Mouse (Mus musculus): ENCODE data around the gene Cbx8. TPM values are rescaled to one million over a fixed set of nuclear protein-coding genes. Genes with fewer than 3 reads are reported as not detected.

Gene Cbx8
- total RNA-seq, 2 experiments from 2014 or later = 12.9 to 17.7 TPM

GRCm38 (mm10) chr11:119053257-119053670 lies 12.5 kb upstream of the Cbx8 start:
- intact Hi-C loops (cut with DNase I) = no loop called here

GRCm38 (mm10) chr11:119052661-119053256 lies 12.0 kb upstream of the Cbx8 start:
- intact Hi-C loops (cut with DNase I) = no loop called here
- DNase-seq (ENCODE audit: low spot score in 2 of 2) = peak in 1 of 2 experiments; percentile 47

More at GRCm38 (mm10) chr11:119053257-119053670, 12.5 kb upstream of the Cbx8 start:
- peak; percentile 92 to 96 for DNase-seq (ENCODE audit: low spot score in 2 of 2)

- DNase-seq (ENCODE audit: low spot score in 2 of 2) = peak; percentile 49 to 68
- intact Hi-C loops (cut with DNase I) = loop anchor here (2.0 kb wide), 1 partner anchor 139 kb away; no protein-coding TSS in a partner anchor
Observed at GRCm38 (mm10) chr11:119051927-119052660, 11.3 kb upstream of the Cbx8 start.

DNA sequence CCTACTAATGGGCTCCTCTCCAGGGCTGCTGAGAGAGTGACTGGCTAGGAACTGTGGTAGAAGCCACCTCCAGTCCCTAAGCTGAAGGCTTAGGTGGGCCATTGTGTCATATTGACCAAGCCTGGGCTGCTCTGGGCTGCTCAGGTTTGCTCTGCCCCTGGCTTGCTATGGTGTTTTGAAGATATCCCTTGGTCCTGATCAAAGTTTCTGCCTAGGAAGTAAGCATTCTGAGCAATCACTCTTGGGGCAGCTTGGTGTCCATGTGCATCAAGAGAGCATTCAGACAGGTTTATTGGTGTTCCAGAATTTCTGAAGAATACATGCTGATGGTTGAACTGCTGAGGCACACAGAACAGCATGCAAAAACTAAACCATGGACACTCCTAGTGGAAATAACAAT lies 10.7 kb upstream of the Cbx8 start:
- DNase-seq (ENCODE audit: low spot score in 2 of 2) = no peak
- intact Hi-C loops (cut with DNase I) = loop anchor here (2.0 kb wide), 1 partner anchor 139 kb away; no protein-coding TSS in a partner anchor

DNA sequence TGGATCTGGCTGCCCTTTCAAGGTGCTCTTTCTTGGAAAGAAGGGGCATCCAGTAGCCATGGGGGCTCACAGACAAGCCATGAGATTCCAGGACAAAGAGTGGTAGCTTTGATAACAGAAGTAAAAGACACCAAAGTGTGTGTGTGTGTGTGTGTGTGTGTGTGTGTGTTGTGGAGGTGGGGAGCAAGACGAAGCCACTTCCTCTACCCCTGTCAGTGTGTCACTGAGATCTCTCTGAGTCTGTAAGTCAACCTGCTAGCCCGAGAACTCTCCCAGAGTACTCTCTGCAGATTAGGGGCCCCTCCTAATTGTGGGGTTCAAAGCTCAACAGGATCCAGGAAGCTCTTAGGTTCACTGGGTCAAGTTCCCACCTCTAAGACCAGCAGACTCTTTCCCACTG lies 9.6 kb upstream of the Cbx8 start:
- no peak for DNase-seq (ENCODE audit: low spot score in 2 of 2)
- intact Hi-C loops (cut with DNase I) = loop anchor here (2.0 kb wide), 1 partner anchor 140 kb away; no protein-coding TSS in a partner anchor

DNA sequence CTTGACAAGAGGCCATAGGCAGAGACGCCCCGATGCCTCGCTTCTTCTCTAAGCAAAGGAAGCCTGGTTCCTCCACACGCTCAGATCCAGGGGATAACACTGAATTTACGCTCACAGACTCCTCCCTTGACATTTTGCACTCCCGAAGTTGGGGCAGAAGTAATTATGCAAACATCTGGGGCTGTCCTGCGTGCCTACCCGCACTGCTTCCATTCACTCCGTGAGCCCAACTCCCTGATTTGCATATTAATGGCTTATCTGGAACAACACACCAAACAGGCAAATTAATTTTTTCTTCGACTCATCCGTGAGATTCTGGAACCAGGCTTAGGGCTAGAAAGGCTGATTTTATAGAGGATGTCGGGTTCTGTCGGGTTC lies 7.4 kb upstream of the Cbx8 start:
- no peak for DNase-seq (ENCODE audit: low spot score in 2 of 2)

DNA sequence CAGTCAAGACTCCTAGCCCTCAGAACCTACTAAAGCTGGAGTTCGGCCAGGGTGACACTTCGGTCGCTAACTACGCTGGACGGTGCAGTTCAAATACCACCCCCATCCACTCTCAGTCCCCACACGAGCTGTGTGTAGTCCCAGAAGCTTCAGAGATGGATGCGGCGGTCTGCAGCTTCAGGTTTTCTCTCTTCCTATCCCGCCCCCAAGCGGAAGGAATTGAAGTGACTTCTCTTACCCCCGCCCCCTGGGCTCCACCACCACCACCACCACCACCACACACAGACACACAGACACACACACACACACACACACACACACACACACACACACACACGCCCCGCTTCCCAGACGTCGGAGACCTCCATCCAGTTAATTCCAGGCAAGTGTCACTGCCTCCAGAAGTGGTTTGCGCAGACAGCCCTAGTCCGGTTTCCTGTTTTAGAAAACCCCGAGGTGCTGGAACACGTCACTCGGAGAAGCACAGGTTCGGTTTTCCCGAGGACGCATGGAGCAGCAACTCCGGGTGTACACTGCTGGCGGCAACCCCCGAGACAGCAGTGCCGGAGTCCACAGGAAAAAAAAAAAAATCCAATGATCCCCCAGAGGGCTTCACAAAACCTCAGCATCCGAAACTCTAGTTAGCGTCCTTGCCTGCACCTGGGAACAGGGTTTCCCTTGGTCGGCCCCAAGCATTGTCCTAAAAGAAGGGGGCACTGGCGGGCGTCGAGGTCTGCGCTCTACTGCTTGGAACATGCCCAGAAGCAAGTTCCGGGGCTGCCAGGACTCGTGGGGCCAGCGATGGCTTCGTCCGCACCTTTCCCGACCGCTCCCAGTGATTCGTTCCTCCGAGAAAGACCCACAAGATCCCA lies 6.7 kb upstream of the Cbx8 start:
- intact Hi-C loops (cut with DNase I) = no loop called here
- DNase-seq (ENCODE audit: low spot score in 2 of 2) = no peak

More for the DNA sequence above, 7.4 kb upstream of the Cbx8 start:
- intact Hi-C loops (cut with DNase I) = no loop called here

GRCm38 (mm10) chr11:119046601-119047245 lies 6.0 kb upstream of the Cbx8 start:
- DNase-seq (ENCODE audit: low spot score in 2 of 2) = no peak
- intact Hi-C loops (cut with DNase I) = no loop called here

DNA sequence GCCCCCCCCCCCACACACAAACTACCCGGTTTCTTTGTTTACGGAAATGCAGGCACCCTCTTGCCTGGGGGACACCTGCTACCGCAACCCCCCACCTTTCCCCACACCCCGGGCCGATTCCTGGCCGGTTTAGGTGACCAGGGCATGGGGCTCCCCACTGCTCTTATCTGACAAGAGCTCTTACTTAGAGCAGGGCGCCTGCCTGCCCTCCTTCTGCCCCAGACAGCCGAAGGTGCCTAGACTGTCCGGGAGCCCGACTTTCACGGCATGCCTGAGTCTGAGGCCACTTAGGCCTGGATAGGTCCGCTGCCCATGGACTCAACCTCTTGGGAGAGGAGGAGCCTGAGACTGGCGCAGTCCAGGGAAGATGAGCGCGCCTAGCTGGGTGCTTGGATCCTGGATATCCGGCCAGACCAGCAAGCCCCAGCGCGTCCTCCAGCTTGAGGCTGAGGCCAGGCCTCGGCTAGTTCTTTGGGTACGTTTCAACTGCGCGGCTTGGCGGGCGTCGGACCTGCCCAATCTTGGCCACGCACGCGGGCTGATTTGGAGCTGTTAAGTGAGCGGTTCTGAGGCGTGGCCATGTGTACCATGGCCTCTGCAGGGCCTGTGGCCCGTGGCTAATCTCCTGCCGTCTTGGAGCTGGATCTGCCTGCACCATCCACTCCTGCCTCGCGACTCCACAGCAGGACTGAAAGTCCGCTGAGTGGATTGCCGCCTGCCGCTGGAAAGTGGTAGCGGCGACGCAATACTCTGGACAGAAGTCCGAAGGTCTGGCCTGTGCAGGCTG lies 4.0 kb upstream of the Cbx8 start:
- DNase-seq (ENCODE audit: low spot score in 2 of 2) = no peak
- intact Hi-C loops (cut with DNase I) = no loop called here

DNA sequence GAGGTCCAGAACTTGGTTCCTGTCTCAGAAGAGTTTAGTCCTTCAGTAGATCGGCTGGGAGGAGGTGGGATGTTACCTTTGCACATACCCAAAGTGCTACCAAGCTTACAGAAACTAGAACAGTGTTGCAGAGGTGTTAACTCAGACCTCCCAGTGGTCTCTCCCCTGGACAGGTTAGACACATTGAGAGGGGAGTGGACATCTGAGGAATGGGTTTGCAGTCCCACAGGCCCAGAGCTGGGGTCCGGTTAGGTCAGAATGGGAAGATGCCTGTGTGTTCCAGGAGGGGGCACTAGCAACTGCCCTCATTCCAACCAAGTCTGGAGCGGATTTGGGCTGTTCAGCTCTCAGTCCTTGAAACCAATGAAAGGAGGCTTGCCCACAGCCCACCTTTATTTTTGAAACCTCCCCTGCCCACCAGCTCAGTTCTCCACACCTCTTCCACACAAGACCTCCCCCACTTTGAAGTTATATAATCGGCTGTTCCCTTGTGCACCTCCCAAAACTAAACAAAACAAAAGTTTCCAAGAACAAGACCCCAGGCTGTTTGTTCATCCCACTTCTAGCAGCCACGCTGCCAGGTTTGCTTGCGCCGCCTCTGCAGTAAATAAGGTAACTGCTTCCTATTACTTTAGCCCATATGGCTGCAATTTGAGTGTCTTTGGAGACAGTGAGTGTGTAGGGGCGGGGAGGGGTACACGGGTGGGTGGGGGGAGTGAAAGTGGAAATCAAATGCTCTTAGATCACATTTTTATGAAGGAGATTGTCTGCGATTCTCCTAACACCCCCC lies 3.2 kb upstream of the Cbx8 start:
- DNase-seq (ENCODE audit: low spot score in 2 of 2) = no peak
- intact Hi-C loops (cut with DNase I) = no loop called here

DNA sequence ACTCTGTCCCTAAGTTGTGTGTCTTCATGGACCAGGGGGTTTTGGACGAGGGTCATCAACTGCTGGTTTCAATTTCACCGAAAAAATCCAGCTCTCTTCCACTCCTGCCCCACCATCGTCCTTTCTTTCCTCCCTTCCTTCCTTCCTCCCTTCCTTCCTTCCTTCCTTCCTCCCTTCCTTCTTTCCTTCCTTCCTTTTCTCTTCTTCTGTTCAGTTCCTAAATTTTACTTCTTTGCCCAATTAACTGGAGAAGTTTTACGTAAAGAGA lies 2.4 kb upstream of the Cbx8 start:
- DNase-seq (ENCODE audit: low spot score in 2 of 2) = no peak
- intact Hi-C loops (cut with DNase I) = no loop called here

- intact Hi-C loops (cut with DNase I) = no loop called here
- no peak for DNase-seq (ENCODE audit: low spot score in 2 of 2)
Observed at GRCm38 (mm10) chr11:119042466-119043272, 1.9 kb upstream of the Cbx8 start.

DNA sequence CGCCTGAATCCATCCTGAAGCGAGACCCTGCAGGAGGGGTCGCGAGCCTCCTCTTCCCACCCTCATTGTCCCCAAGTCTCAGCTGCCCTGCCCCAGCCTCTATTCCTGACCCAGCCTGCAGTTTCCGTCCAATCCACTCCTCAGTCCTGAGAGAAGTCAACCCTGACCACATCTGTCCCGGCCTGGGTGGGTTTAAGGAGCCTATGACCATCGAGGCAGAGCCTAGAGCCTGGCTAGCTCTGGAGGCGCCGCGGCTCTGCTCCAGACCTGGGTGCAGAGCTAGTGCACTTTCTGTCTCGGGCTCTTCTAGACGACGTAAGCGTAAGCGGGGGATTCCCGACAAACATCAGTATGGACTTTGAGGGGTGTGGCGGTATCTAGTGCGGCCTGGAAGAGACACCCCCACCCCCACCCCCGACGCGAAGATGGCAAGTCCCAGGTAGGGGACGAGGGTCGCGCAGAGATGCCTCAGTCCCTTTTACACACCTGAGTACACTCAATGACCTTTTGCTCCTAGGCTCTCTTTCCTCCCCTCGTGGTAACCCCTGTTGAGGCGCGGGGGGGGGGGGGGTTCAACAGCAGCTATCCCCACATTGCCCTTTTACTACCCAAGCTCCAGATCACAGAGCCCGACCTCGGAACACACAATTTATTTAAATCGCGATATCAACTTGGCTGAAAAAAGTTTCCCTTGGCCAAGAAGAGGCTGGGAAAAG lies 1.1 kb upstream of the Cbx8 start:
- intact Hi-C loops (cut with DNase I) = no loop called here
- DNase-seq (ENCODE audit: low spot score in 2 of 2) = no peak

GRCm38 (mm10) chr11:119041325-119041716 lies 552 bp upstream of the Cbx8 start:
- peak; percentile 61 to 73 for DNase-seq (ENCODE audit: low spot score in 2 of 2)
- intact Hi-C loops (cut with DNase I) = no loop called here

DNA sequence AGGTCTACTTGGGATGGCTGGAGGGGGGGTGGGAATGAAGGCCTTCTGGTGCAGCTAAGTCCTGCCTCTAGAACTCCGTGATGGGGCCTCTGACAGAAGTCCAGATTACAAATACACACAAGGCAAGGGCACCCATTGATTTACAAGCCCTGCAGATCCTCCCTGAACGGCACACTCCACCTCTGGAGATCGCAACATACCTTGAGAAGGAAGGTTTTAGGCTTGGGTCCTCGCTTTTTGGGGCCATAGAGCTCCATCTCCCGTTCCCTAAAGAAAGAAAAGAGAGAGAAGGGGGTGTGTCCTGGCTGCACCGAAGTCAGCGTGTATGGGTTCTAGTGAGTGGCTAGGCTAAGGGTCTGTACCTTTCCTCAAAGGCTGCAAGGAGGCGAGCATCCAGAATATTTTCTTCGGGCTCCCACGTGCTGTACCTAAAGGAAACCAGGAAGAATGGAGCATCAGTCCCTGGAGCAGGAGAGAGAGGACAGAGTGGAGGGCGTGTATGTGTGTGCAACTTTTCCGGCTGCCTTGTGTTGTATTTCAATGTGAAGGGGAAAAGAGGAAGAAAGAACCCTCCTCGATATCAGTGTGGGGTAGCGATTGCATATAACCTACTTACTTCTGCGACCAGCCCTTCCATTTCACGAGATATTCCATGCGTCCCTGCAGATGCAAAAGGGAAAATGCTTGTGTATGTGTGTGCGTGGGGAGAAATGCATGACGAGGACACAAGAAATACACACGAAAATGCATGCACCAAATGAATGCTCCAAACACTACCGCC lies 847 bp downstream of the Cbx8 start:
- intact Hi-C loops (cut with DNase I) = no loop called here

GRCm38 (mm10) chr11:119038744-119039484 lies 1.9 kb downstream of the Cbx8 start:
- no peak for DNase-seq (ENCODE audit: low spot score in 2 of 2)
- intact Hi-C loops (cut with DNase I) = no loop called here

More for the DNA sequence above, 847 bp downstream of the Cbx8 start:
- no peak for DNase-seq (ENCODE audit: low spot score in 2 of 2)

Measured in left cerebral cortex, postnatal 25 days (tissue).